Mouse (Mus musculus) limb, embryonic 13.5 days (tissue): Measurements from ENCODE around the gene Creg2. TPM values are rescaled to one million over a fixed set of nuclear protein-coding genes. Genes with fewer than 3 reads are reported as not detected.

ENCODE experiments used
- ATAC-seq: fragments of 200-750 bp; cut with Nextera tagmentation; 2 replicates; pipeline ENCODE4 v1.8.0; 2017; ENCODE audit warnings: low read depth, moderate number of reproducible peaks, moderate TSS enrichment; ENCODE audit not compliant: low FRiP score
- H3K27ac ChIP-seq: fragments of 300-500 bp; sonication (generic); 2 replicates; pipeline ENCODE4 v1.5.1; 2015; ENCODE audit warnings: inconsistent platforms, mild to moderate bottlenecking, moderate library complexity
- H3K27me3 ChIP-seq: fragments of 300-500 bp; sonication (generic); 2 replicates; pipeline ENCODE4 v1.6.1; 2015; ENCODE audit warnings: mild to moderate bottlenecking, inconsistent platforms
- H3K36me3 ChIP-seq: fragments of 300-500 bp; sonication (generic); 2 replicates; pipeline ENCODE4 v1.6.1; 2015; ENCODE audit warnings: inconsistent platforms, mild to moderate bottlenecking, moderate library complexity
- H3K4me1 ChIP-seq: fragments of 300-500 bp; sonication (generic); 2 replicates; pipeline ENCODE4 v1.6.1; 2015; ENCODE audit warnings: inconsistent platforms
- H3K4me2 ChIP-seq: fragments of 300-500 bp; sonication (generic); replicated peaks from 2 replicates; pipeline ENCODE4 v1.6.1; 2015; ENCODE audit warnings: inconsistent platforms, mild to moderate bottlenecking, moderate library complexity
- H3K4me3 ChIP-seq: fragments of 300-500 bp; sonication (generic); 2 replicates; pipeline ENCODE4 v1.5.1; 2015; ENCODE audit warnings: moderate library complexity, mild to moderate bottlenecking, inconsistent platforms
- H3K9ac ChIP-seq: fragments of 300-500 bp; sonication (generic); 2 replicates; pipeline ENCODE4 v1.6.1; 2015; ENCODE audit warnings: mild to moderate bottlenecking, inconsistent platforms
- H3K9me3 ChIP-seq: fragments of 300-500 bp; sonication (generic); 2 replicates; pipeline ENCODE4 v1.6.1; 2016; ENCODE audit warnings: inconsistent platforms
- WGBS: fragments of 180-500 bp; shearing (Covaris S2); methylation state at CpG from one replicate; pipeline ENCODE4 v1.1.7; 2015; 5-methylcytosine and 5-hydroxymethylcytosine counted together
- polyA plus RNA-seq: library from polyadenylated mRNA; unstranded; fragments of >200 nt; fragmentation: Nextera tagmentation; extraction: Ambion mirVana; gene quantifications from 2 replicates; pipeline ENCODE4 v1.2.1, GENCODE M21; 2015

The Creg2 gene
- polyA plus RNA-seq, 1 experiment from 2014 or later: 0.15 TPM

DNA sequence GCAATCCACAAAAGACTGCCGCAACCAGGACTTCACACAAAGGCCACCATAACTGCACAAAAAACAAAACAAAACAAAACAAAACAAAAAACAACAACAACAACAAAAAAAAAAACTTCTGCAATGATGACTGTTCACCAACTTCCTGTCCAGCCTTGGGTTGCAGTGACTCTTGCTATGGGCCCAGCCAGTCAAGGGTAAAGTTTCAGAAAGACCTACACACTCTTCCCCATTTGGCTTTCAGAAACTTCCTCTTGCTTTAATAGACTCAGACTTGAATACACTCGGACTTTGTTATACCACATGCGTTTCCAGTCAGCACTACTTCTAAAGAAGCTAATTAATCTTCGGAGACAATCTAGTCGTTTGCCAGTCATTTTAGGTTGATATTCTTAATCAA lies 61.1 kb downstream of the Creg2 start:
- no peak for ATAC-seq

DNA sequence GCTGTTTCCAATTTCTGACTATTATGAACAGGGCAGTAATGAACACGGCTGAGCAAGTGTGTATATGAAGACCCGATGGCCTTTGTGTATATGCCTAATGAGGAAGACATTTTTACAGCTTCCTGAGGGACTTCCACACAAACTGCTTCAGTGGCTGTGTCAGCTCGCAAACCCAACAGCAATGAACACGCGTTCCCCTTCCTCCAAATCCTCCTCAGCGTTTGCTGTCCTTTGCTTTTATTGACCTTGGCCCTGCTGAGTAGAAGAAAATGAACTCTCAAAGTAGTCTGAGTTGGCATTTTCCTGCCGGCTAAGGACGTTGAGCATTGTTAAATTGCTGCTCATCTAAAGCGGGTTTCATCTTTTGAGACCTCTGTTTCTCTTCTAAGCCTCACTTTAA lies 65.9 kb downstream of the Creg2 start:
- no peaks in the 10 kb centered on the region for H3K27me3 ChIP-seq
- H3K4me3 ChIP-seq: no peak overlapping the region
- ATAC-seq: no peak
- no peaks in the 10 kb centered on the region for H3K4me1 ChIP-seq
- H3K27ac ChIP-seq: no peak overlapping the region
- H3K36me3 ChIP-seq: no peaks in the 10 kb centered on the region
- 59% methylated on average over 9 of the region's 9 CpGs for WGBS
- H3K9ac ChIP-seq: no peak overlapping the region
- no peak overlapping the region for H3K4me2 ChIP-seq
- no peaks in the 10 kb centered on the region for H3K9me3 ChIP-seq

More for the DNA sequence above, 61.1 kb downstream of the Creg2 start:
- H3K9me3 ChIP-seq: no peaks in the 10 kb centered on the region
- no peak overlapping the region for H3K4me3 ChIP-seq
- WGBS: 70% methylated on average over 5 of the region's 5 CpGs
- H3K27ac ChIP-seq: no peak overlapping the region
- H3K36me3 ChIP-seq: no peaks in the 10 kb centered on the region
- 0 out of 2 replicates have a peak, but pooled peaks cover 6% of the 10 kb centered on the region for H3K4me1 ChIP-seq
- no peaks in the 10 kb centered on the region for H3K27me3 ChIP-seq
- H3K4me2 ChIP-seq: no peak overlapping the region
- no peak overlapping the region for H3K9ac ChIP-seq

DNA sequence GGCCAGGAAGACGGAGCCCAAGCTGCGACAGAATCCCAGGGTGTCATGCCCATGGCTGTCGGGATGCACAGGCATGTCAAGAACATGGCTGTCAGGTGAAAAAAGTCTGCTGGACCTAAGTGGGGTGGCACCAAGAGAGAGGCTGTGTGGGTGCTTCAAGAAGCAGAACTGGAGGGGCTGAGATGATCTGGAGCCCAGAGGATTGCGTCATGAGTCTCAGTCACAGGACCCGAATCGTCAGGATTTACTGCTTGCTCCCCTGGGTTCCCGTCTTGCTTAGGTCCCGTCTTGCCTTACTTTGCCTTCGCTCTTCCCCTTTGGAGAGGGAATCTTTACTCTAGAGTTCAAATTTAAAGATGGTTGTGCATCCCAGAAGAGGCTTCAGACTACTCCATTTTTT lies 68.1 kb downstream of the Creg2 start:
- no peak for ATAC-seq
- H3K4me1 ChIP-seq: no peaks in the 10 kb centered on the region
- no peaks in the 10 kb centered on the region for H3K9me3 ChIP-seq
- no peaks in the 10 kb centered on the region for H3K36me3 ChIP-seq
- no peak overlapping the region for H3K9ac ChIP-seq
- WGBS: 89% methylated on average over 9 of the region's 9 CpGs
- H3K4me3 ChIP-seq: no peak overlapping the region
- no peak overlapping the region for H3K27ac ChIP-seq
- H3K27me3 ChIP-seq: no peaks in the 10 kb centered on the region
- no peak overlapping the region for H3K4me2 ChIP-seq

DNA sequence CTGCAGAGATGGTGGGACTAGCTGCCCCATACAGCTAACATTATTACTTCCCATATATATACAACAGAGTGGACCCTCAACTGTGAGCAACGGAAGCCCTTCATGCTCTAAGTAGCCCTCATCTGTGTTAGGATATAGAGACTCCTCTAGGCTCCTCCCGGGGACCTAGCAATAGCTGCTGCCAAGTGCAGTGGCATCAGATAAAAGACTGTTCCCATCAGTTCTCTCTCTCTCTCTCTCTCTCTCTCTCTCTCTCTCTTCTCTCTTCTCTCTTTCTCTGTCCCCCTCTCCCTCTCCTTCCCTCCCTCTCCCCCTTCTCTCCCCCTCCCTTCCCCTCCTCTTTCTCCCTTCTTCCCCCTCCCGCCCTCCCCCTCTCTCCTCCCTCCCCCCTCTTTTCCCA lies 70.1 kb downstream of the Creg2 start:
- ATAC-seq: no peak
- Histone ChIP-seq H3K4me1 (peaks cover 6% of the 10 kb centered on the region; the same call in 1 of the 2 replicates), H3K4me2 (no peak overlapping the region), H3K27ac (no peak overlapping the region), H3K9me3 (no peaks in the 10 kb centered on the region), H3K36me3 (no peaks in the 10 kb centered on the region), H3K9ac (no peak overlapping the region), H3K27me3 (no peaks in the 10 kb centered on the region), H3K4me3 (no peak overlapping the region)
- 77% methylated on average over 2 of the region's 3 CpGs for WGBS

DNA sequence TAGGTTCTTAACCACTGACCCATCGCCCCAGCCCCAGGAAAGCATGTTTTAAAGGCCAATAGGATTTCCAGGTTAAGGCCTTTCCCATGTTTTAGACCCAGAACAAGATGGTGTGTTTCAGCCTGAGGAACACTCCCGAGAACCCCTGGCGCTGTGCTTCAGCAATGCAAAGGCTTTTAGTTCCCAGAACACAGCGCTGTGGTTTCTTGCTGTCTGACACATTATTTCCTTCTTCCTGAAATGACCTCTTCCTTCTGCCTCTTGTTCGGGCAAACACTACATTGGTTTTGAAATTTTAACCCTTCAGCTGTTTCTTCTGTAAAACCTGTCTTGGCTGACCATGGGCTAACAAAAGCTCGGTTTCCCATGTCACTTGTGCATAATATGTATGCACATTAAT lies 72.1 kb downstream of the Creg2 start:
- H3K9me3 ChIP-seq: no peaks in the 10 kb centered on the region
- H3K9ac ChIP-seq: no peak overlapping the region
- H3K4me2 ChIP-seq: no peak overlapping the region
- H3K36me3 ChIP-seq: no peaks in the 10 kb centered on the region
- H3K27ac ChIP-seq: no peak overlapping the region
- no peak for ATAC-seq
- no peaks in the 10 kb centered on the region for H3K27me3 ChIP-seq
- peaks cover 24% of the 10 kb centered on the region for H3K4me1 ChIP-seq
- WGBS: 82% methylated on average over 6 of the region's 6 CpGs
- H3K4me3 ChIP-seq: no peak overlapping the region

DNA sequence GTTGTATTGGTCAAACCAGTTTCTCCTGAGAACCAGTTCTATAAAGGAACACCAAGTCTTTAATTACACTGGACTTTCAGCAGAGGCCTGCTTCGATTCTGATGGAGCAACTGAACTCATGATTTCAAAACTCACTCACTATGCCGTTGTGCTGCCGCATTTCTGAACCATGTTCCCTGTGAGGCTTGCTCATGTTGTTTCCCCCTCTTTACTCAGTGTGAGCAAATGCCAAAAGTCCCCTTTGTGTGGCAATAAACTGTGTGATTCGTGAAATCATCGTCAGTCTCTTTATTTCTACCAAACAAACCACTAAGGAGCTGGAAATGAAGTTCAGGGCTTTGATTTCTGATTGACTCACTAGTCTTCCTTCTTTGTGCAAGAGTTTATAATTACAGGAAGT lies 72.8 kb downstream of the Creg2 start:
- Histone ChIP-seq H3K4me3 (no peak overlapping the region), H3K4me2 (no peak overlapping the region), H3K27ac (no peak overlapping the region), H3K9me3 (no peaks in the 10 kb centered on the region), H3K36me3 (no peaks in the 10 kb centered on the region), H3K27me3 (no peaks in the 10 kb centered on the region), H3K4me1 (peaks cover 28% of the 10 kb centered on the region), H3K9ac (no peak overlapping the region)
- WGBS: 68% methylated on average over 5 of the region's 5 CpGs
- no peak for ATAC-seq

DNA sequence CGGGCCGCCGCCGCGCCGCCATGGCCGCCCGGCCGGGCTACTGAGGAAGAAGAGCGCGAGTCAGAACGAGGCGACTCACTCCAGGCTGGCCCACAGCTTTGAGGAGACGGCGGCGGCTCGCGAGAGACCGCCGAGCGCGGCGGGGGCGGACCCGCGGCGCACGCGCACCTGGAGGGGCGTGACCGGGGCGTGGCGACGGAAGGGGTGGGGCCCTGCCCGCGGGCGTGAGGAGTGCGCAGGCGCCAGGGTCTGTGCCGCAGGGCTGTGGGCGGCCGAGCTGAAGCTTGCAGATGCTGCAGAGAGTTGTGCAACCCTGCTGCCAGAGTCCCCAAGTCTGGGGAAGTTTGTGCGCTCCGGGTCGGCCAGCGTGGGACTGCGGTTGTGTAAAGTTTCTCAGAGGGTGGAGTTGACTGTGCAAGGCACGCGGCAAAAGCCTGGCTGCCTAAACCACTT lies 74.0 kb downstream of the Creg2 start, which contains the start of gene Rnf149:
Gene Rnf149, minus strand, starts transcription at position 153 of the 453 bp plus-strand sequence.
- peak; percentile 97 for ATAC-seq
- Histone ChIP-seq H3K9ac (peak within 1 kb of the TSS; percentile 97), H3K36me3 (no peaks in the 10 kb centered on the region), H3K9me3 (no peaks in the 10 kb centered on the region), H3K27ac (peak within 1 kb of the TSS; percentile 99), H3K27me3 (no peaks in the 10 kb centered on the region), H3K4me2 (peak within 1 kb of the TSS; percentile 81), H3K4me3 (peak within 1 kb of the TSS; percentile 89), H3K4me1 (peaks cover 34% of the 10 kb centered on the region)
- under 1% methylated on average over 49 of the region's 49 CpGs for WGBS

DNA sequence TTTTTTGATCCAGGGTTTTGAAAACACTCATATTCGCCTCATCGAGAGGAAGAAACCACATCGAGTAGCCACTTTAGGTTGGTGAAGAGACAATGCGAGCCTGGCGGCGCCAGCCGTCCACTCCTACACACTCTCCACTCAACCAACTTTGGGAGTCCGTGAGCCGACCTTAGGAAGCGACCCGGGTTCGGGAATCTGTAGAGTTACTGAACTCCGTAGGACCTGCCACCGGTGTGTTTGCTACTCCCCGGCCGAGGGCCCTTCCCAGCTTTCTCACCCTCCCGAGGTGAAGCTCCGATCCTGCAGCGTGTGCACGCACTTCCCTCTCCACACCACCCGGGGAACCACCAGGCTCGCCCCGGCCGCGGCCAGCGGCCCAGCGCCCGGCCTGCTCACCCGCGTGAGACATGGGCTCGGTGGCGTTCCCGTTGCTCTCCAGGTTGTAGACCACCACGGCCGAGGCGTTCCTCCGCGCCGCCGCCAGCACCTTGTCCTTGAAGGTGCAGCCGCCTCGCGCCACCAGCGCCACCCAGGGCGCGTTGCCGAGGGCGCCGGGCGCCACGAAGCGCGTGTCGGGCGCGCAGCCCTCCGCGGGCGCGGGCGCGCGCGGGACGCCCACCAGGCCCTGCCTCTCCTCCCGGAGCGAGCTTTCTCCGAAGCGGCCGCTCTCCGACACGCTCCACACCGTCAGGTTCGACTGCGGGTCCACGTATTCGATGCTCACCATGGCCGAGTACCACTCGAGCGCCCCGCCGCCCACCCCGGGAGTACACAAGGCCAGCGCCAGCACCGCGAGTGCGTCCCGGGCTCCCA lies 74.6 kb downstream of the Creg2 start:
- peak; percentile 83 for ATAC-seq
- H3K9ac ChIP-seq: peak overlapping the region; percentile 97
- H3K4me3 ChIP-seq: peak overlapping the region; percentile 89
- 1% methylated on average over 85 of the region's 88 CpGs for WGBS
- no peaks in the 10 kb centered on the region for H3K27me3 ChIP-seq
- peak overlapping the region; percentile 99 for H3K27ac ChIP-seq
- H3K4me2 ChIP-seq: peak overlapping the region; percentile 81
- no peaks in the 10 kb centered on the region for H3K9me3 ChIP-seq
- peaks cover 36% of the 10 kb centered on the region for H3K4me1 ChIP-seq
- H3K36me3 ChIP-seq: no peaks in the 10 kb centered on the region

DNA sequence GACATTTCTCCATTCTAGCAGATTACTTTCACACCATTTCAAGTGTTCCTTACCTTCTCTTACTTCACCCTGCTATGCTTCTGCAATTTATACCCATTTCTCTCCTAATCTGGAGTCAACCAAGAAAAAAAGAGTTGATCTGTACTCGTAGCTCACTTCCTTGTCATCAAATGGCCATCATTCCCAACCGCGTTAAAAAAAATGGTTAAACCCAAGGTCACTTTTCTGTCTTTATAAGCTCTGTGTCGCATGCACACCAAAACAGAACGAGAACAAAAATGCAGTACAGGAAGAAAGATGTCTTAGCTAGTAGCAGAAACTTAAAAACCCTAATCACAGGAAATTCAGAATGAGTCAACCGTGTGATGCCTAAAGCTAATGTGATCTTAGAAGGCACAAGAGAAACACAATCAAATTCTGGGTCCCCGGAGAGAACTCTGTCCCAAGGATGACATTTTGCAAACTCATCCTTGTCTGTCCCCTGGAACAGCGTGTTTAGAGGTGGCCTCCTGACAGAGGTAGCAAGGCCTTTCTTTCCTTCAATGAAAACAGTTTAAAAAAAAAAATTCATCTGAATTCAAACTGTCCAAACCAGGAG lies 75.4 kb downstream of the Creg2 start:
- Histone ChIP-seq H3K4me2 (peak overlapping the region; percentile 81), H3K36me3 (0 out of 2 replicates have a peak, but pooled peaks cover 3% of the 10 kb centered on the region), H3K27ac (peak overlapping the region; percentile 99), H3K9me3 (no peaks in the 10 kb centered on the region), H3K9ac (peak overlapping the region; percentile 97), H3K4me3 (peak overlapping the region; percentile 89), H3K4me1 (peaks cover 36% of the 10 kb centered on the region), H3K27me3 (no peaks in the 10 kb centered on the region)
- WGBS: 10% methylated on average over 8 of the region's 8 CpGs
- no peak for ATAC-seq

DNA sequence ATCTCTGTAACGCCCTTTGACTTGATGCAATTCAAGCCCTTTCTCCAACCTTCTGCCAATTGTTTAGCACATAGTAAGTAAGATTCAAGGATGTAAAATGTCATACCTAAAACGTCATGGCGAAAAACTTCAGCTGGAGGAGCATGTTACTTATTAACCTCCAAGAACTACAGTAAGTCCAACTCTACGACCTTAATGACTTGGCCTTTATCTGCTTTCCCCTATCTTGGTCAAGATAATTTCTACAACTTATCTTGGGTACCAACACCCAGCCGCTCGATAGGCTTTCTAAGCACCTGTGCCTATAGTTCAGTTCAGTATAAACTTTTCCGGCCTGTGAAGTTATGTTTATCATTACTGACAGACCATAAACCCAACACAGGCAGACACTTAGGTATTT lies 77.4 kb downstream of the Creg2 start:
- no peak overlapping the region for H3K4me3 ChIP-seq
- no peak for ATAC-seq
- no peak overlapping the region for H3K9ac ChIP-seq
- WGBS: 87% methylated on average over 7 of the region's 7 CpGs
- H3K27me3 ChIP-seq: no peaks in the 10 kb centered on the region
- peaks cover 36% of the 10 kb centered on the region for H3K4me1 ChIP-seq
- peaks cover 11% of the 10 kb centered on the region; the same call in 1 of the 2 replicates for H3K36me3 ChIP-seq
- H3K27ac ChIP-seq: no peak overlapping the region
- no peaks in the 10 kb centered on the region for H3K9me3 ChIP-seq
- no peak overlapping the region for H3K4me2 ChIP-seq

DNA sequence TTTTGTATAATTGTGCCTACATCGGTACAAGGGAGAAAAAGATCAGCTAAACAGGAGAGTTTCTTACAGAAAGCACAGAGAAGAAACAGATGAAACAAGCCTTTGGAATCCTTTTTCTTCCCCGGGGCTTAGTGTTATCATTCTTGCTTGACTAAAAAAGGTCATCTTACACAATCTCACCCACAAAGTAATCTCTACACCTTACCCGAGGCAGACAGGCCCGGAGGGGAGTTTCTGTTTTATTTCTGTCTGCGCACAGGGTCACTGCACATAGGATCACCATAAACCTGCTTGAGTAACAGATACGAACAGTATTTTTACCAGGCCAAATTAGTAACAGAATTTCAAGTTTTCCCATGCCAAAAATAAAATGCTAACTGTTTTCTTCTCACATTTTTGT lies 79.6 kb downstream of the Creg2 start:
- Histone ChIP-seq H3K27me3 (no peaks in the 10 kb centered on the region), H3K36me3 (peaks cover 11% of the 10 kb centered on the region; the same call in 1 of the 2 replicates), H3K27ac (no peak overlapping the region), H3K9ac (no peak overlapping the region), H3K4me2 (no peak overlapping the region), H3K4me3 (no peak overlapping the region), H3K4me1 (peaks cover 31% of the 10 kb centered on the region), H3K9me3 (no peaks in the 10 kb centered on the region)
- no peak for ATAC-seq
- 54% methylated on average over 6 of the region's 6 CpGs for WGBS
